Mouse (Mus musculus): Measurements from ENCODE around the gene Smyd5.

The Smyd5 gene

GRCm38 (mm10) chr6:85491606-85492005, 59.8 kb downstream of the Smyd5 start:
- no peak for DNase-seq (ENCODE audit: low spot score in 2 of 2)

All from urinary bladder, postnatal 36 days (tissue).